Mouse (Mus musculus) urinary bladder, postnatal 36 days (tissue): ENCODE results near the gene Desi2.
A peak's percentile ranks its signal among the peaks of the same experiment; 100 is the strongest.
"Not testable (repeated sequence)": the region's sequence is repeated elsewhere in the genome, so short reads cannot be mapped to it uniquely, and the experiment has no call there.

Experiments
- DNase-seq, 2 experiments: peaks; one replicate each; pipeline ENCODE4 v3.0.0; 2022; ENCODE audit warnings: low spot score in 2 of 2, mixed read lengths in 1 of 2

Gene Desi2

DNA sequence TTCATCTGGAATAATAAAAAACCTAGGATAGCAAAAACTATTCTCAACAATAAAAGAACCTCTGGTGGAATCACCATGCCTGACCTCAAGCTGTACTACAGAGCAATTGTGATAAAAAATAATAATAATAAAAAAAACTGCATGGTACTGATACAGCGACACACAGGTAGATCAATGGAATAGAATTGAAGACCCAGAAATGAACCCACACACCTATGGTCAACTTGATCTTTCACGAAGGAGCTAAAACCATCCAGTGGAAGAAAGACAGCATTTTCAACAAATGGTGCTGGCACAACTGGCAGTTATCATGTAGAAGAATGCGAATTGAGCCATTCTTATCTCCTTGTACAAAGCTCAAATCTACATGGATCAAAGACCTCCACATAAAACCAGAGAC lies 78.2 kb downstream of the Desi2 start:
- not testable (repeated sequence) for DNase-seq

DNA sequence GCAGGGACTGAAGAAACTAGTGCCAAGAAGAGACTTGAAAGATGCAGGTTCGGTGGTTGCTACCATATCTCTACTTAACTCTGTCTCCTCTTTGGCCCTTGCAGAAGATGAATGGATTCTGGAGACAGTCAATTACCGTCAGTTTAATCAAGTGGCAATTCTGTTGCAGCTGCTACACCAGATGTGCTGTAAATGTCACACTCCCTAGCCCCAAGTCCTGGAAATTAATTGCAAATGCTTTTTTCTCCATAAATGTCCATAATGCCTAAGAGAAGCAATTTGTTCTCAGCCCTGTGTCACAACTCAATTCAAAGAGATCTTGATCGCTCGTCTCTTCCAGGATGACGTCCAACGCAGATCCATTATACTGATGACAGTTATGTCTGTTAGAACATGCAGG lies 83.4 kb downstream of the Desi2 start:
- no peak for DNase-seq

DNA sequence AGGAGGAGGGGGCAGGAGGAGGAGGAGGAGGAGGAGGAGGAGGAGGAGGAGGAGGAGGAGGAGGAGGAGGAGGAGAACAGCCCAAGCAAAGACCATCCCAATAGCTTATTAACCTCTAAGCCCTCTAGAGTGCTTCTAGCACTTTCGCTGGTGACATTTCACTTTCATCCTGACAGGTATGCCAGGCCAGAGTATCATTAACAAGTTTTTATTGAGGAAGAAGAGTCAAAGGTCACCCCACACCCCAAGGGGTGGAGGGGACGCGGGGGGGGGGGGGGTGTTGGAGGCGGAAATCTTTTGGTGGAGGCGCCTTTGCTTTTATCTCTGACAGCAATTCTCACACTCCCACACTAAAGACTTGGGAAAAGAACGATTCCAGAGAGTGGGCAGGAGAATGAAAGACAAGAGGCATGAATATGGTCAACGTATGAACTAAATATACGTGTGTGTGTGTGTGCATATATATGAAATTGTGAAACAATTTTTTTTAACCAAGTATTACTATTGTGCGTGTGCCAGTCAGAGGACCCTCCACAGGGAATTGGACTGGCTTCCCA lies 88.0 kb downstream of the Desi2 start:
- no peak for DNase-seq

DNA sequence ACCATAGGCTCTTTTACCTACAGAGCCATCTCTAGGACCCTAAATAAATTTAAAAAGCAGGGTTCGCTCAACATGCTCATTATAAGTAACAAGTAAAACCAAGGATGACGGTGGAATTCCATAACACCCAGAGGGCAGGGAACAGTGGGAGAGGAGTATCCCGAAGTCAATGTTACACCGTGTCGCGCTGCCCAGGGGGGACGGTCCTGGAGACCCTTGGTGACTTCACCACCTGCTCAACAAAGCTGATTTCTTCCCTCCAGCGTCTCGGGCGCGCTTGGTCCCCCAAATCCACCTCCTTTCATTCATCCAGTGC lies 88.5 kb downstream of the Desi2 start:
- DNase-seq: no peak

DNA sequence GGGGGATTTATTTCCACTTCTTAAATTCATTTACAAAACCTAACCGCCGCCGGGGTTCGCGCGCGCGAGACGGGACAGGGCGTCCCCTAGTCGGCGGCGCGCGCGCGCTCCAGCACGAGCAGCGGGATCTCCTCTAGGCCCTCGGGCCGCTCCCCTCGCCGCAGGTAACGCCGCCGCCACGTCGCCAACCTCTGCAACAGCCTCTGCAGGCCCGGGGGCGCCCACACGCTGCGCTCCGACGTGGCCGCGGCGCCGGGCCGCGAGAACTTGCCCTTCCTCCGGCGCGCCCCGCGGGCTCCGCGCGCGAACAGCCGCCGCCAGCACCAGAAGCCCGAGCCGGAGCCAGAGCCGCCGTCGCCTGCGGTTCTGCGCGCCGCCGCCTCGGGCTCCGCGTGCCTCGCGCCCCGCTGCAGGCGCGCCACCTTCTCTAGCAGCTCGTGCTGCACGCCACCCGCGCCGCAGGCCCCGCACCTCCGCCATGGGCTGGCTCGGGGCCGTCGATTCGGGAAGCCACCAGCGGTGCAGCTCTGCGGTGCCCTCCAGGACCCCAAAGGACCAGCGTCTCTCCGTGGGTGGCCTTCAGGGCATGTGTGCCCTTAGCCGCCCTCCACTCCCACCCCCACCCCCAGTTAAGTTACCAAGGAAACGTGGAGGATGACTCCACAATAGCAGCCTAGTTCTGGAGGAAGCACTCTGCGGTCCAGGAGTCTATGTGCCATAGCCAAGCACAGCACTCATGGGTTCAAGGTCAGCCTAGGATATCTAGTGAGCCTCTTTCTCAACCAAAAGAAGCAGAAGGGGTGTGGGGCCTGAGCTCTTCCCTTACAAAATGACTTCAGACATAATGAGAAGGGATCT lies 89.1 kb downstream of the Desi2 start:
- peak; percentile 33 to 40 for DNase-seq

DNA sequence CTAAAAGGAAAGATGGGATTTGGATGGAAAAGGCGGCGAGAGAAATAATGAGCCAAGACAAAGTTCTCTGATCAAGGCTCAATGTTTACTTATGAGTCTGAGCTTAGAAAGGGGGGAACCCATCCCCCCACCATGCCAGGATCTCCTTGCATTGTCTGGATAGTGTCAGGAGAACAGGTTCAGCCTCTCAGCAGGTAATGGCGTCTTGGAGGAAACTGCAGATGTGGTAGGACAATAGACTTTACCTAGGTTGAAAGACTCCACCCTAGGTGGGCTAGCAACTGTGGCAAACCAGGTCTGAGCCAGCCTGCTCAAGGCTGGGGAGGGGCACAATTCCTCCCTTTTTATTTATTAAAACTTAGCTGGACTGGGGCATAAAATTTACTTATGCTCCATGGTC lies 96.1 kb downstream of the Desi2 start:
- not testable (repeated sequence) for DNase-seq

DNA sequence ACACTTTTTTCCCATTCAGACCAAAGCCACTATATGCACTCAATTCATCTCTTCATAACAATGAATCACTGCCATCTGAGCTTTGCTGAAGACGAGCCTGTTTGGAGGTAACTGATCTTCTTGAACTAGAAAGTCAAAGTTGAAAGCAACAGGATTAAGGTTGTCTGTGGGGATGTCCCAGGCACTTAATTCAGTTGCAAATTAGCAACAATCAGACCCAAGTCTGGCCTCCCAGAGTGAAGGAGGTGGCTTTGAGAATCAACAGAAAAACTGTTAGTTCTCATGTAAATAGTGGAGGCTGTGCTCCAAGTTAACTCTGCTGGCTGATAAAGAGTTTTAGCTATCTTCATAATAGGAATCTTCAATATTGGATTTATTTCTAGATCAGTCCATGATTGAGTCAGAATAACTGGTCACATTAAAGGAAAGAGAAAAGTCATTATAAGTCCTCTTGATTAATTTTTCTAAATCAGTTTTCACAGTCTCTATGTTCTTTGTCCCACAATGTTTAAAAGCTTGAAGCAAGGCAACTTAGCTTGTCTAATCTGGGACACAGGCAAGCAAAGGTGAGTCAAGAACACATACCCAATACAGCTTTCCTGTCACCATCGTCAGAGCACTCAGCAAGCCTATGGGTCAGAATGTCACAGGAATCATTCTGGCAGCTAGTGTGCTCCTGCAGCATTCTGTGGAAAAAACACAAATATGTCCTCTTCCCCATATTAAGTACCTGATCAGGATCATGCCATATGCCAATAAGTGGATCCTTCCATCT lies 96.9 kb downstream of the Desi2 start:
- DNase-seq: no peak

DNA sequence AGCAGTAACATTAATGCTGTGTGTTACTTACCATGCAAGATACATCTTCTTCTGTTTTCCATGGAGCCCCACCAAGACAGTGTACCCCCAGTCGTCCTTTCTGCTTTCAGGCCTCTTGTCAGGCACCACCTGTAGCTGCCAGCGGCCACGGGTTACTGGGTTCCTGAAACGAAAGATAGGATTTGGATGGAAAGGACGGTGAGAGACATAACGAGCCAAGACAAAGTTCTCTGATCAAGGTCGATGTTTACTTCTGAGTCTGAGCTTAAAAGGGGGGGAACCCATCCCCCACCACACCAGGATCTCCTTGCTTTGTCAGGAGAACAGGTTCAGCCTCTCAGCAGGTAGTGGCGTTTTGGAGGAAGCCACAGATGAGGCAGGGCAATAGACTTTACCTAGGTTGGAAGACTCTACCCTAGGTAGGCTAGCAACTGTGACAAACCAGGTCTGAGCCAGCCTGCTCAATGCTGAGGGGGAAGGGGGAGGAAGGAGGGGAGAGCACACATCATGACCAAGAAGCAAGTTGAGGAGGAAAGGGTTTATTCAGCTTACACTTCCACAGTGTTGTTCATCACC lies 100.5 kb downstream of the Desi2 start:
- DNase-seq: no peak

DNA sequence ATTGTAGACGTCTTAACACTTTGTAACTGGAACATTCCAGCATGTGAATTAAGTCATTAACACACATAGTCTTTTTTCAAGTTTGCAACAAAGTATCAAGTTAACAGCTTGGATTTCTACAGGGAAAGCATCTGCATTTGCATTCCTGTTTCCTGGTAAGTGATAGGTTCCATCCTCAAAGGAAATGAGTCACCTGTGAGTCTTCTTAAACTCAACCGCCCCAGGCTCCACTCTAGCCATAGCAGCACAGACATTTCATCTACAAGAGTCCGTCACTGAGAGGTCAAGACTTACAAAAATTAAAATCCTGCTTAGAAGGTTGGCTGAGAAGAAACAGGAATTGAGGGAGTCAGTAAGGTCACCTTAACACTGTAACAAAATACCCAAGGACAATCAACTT lies 104.5 kb downstream of the Desi2 start:
- DNase-seq: no peak

DNA sequence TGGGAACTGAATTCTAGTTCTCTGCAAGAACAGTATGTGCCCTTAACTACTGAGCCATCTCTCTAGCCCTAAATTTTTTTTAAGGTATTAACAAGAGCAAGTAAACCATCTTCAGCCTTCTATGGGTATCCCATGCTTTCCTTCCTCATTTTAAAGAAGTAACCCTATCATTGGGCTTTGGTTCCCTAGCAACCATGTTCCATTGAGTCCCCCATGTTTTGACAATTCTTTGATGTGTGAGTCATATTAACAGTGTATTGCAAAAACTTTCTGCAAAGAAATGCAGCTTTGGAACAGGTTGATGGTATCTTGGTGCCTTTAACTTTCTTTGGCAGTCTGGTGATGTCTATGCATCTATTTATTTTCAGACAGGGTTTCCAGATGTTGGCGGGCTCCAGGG lies 106.8 kb downstream of the Desi2 start:
- DNase-seq: no peak

DNA sequence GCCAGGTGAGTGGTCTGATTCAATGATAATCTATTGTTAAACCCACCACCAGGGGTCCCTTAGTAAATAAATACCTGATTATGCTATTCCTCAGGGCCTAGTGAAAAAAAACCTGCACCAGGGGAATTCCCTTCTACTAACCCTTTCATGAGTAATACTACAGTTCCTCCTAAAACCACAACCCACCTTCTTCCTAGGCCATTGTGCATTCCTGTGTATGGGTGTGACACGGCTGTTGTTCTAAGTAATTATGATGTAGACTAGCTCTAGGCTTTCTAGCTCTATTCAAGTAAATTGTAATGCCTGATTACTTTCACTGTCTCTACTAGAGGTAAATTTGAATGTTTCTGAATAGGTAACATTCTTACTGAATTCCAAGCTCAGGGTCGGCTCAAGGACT lies 114.0 kb downstream of the Desi2 start:
- DNase-seq: not testable (repeated sequence)

DNA sequence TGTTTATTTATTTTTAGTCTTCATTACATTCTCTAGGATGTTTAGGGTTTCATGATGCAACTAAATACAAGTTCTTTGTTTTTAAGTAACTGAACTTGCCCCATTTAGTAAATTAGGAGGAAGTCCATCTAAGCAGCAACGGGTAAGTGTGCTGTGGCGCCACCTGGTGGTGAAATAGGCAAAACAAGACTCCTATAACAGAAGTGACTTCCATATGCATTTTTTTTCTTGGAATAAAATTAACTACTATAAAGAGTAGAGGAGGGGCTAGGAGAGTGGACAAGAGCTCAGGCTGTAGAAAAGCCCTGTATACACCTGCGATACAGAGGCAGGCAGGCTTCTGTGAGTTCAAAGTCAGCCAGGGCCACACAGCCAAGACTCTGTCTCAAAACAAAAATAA lies 116.2 kb downstream of the Desi2 start:
- DNase-seq: peak; percentile 53 to 72
